Mouse (Mus musculus): ENCODE results near the gene Setd3. TPM values are rescaled to one million over a fixed set of nuclear protein-coding genes. Genes with fewer than 3 reads are reported as not detected.

Setd3 gene
- total and polyA plus RNA-seq, 2 experiments from 2014 or later = 102 to 124 TPM

DNA sequence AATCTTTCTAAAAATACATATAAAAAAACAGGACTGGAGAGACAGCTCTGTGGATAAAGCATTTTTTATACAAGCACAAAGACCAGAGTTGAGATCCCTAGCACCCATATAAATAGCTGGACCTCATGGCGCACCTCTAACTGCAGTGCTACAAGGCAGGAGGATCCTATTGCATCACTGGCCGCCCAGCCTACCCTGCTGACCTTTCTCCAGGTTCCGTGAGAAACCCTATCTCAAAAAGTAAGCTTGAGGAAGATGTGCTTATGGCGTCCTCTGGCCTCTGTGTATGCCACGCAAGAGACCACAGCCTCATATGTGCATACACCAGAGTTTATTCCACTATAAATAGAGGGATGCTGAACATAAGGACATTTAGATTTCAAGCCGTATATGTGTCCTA lies 2.6 kb upstream of the Setd3 start:
- Histone ChIP-seq H3K4me1 (ENCODE audit: insufficient read depth) (peaks cover 14% of the 10 kb centered on the region), H3K4me3 (ENCODE audit: low read depth, low read length) (no peak overlapping the region), H3K36me3 (ENCODE audit: insufficient read depth) (peaks cover 19% of the 10 kb centered on the region), H3K9ac (no peak overlapping the region), H3K9me3 (ENCODE audit: low read length) (no peaks in the 10 kb centered on the region), H3K27ac (ENCODE audit: low read depth, low read length) (no peak overlapping the region), H3K4me2 (ENCODE audit: low read depth) (no peak overlapping the region), H3K27me3 (ENCODE audit: insufficient read depth, low read length) (no peaks in the 10 kb centered on the region)
- 90% methylated on average over 6 of the region's 6 CpGs for WGBS
- DNase-seq (no peak), ATAC-seq (no peak)
- no peak for TF ChIP-seq CTCF (IDR thresholded peaks at IDR 0.05; ENCODE audit: low read depth)

DNA sequence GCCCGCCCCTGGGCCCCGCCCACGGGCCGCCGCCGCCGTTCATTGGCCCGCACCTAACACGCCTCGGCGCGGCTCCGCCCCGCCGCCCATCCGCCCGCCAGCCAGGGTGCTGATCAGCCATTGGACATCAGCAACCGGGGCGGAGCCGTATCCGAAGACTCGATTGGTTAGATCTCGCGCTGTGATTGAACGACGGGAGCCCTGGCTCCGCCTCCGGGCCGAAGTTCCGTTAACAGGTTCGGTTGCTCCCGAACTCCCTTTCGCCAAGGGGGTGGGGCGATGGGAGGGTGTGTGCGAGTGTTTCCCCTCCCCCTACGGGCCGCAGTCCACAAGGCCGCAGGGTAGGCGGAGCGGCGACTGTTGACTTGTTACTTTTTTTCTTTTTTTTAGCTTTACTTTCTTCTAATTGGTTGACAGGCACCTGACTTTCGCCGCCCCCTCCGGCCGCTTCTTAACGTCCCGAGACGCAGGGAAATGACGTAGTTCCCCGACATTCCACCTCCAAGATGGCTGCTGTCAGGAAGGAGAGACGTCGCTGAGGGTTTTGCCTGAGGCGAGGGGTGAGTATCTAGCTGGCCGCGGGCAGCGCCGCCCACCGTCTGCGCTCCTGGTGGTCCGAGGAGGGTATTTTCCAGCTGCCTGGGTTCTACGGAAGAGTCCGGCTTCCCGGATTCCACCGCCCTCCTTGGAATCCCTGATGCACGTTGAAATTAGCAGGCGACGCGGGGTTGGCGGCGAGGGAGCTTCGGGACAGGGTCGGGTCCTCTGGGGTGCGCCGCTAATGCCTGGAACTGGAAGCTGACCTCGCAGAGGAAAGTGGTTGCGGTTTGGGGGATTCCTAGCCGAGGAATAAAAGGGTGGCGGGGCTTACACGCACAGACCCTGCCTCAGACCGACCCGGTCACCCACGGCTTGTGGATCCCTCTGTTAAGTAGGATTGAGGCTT lies 480 bp upstream of the Setd3 start, which contains the start of gene Ccnk:
TSS of gene Ccnk (plus strand) at position 259 of the 946 bp plus-strand sequence.
- Histone ChIP-seq H3K36me3 (ENCODE audit: insufficient read depth) (peaks cover 9% of the 10 kb centered on the region; the same call in 1 of the 2 replicates), H3K9me3 (ENCODE audit: low read length) (no peaks in the 10 kb centered on the region), H3K4me1 (ENCODE audit: insufficient read depth) (peaks cover 14% of the 10 kb centered on the region), H3K27me3 (ENCODE audit: insufficient read depth, low read length) (no peaks in the 10 kb centered on the region), H3K9ac (peak within 1 kb of the TSS; percentile 90), H3K4me2 (ENCODE audit: low read depth) (peak within 1 kb of the TSS; percentile 95), H3K4me3 (ENCODE audit: low read depth, low read length) (peak within 1 kb of the TSS; percentile 95), H3K27ac (ENCODE audit: low read depth, low read length) (peak within 1 kb of the TSS; percentile 86)
- DNase-seq (peak; percentile 100), ATAC-seq (peak; percentile 98)
- 1% methylated on average over 76 of the region's 82 CpGs for WGBS
- peak; percentile 49 for TF ChIP-seq CTCF (IDR thresholded peaks at IDR 0.05; ENCODE audit: low read depth)

DNA sequence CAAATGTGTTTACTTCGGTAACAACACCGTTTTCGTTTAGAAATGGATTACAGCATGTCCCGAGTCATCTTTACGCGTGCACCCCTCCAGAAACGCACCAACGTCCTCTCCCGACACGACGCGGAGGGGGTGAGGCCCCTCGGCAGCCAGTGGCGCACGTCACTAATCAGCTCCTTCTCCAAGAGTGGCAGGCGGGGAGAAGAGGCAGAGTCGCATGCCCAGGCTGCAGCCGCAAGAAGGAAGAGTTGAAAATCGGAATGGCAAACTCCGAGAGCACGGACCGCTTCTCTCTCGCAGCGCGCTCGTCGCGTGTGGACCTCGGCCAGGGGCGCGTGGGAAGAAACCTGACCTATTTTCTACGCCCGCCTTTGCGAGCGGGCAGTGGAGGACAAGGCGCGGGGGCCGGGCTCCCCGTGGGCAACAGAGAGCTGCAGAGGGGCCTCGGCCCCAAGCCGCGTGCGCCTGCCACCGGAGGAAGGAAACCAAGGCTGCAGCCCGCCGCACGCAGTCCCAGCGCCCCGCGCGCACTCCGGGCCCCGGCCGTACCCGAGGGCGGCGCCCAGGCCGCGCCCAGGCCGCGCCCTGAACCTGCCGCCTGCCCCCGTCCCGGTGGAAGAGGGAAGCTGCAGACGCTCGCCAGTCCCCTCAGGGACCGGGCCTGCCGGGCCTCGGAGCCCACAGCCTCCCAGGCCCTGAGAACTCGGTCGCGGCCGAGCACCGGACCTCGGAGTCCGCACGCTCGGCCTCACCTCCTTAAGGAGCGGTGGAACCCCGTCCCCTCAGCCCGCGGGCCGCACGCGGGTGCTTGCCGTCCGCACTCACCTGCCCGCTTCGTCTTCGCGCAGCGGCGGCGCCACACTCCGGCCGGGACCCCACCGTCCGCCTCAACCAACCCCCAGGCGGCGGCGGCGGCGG lies 526 bp downstream of the Setd3 start:
- H3K9me3 ChIP-seq (ENCODE audit: low read length) = no peaks in the 10 kb centered on the region
- peaks cover 14% of the 10 kb centered on the region for H3K4me1 ChIP-seq (ENCODE audit: insufficient read depth)
- peak overlapping the region; percentile 72 for H3K27ac ChIP-seq (ENCODE audit: low read depth, low read length)
- H3K36me3 ChIP-seq (ENCODE audit: insufficient read depth) = peaks cover 9% of the 10 kb centered on the region; the same call in 1 of the 2 replicates
- ATAC-seq = peak; percentile 21
- H3K9ac ChIP-seq = peak overlapping the region; percentile 90
- peak; percentile 71 for DNase-seq
- TF ChIP-seq CTCF (IDR thresholded peaks at IDR 0.05; ENCODE audit: low read depth) = no peak
- H3K27me3 ChIP-seq (ENCODE audit: insufficient read depth, low read length) = no peaks in the 10 kb centered on the region
- H3K4me3 ChIP-seq (ENCODE audit: low read depth, low read length) = peak overlapping the region; percentile 95
- H3K4me2 ChIP-seq (ENCODE audit: low read depth) = peak overlapping the region; percentile 77
- WGBS = 5% methylated on average over 97 of the region's 103 CpGs

DNA sequence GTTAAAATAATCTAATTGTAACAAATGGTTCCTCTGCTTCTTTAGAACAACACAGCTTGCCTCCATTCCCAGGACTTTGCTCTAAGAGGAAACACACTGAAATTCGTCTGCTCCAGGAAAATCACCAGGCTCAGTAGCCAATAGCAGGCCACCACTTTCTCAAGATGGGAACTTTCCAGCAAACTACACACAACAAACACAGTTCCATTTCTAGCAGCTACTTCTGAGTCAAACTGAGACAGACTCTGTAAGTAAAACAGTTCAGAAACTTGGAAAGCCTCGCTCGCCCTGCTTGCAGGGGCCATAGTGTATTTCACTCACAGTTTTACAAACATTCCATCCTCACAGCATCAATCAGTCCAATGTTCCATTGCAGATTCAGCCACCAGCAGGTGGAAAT lies 2.7 kb downstream of the Setd3 start:
- no peaks in the 10 kb centered on the region for H3K27me3 ChIP-seq (ENCODE audit: insufficient read depth, low read length)
- H3K36me3 ChIP-seq (ENCODE audit: insufficient read depth) = no peaks in the 10 kb centered on the region
- WGBS = 68% methylated on average over 3 of the region's 3 CpGs
- H3K4me1 ChIP-seq (ENCODE audit: insufficient read depth) = peaks cover 15% of the 10 kb centered on the region
- no peak for TF ChIP-seq CTCF (IDR thresholded peaks at IDR 0.05; ENCODE audit: low read depth)
- no peak overlapping the region for H3K9ac ChIP-seq
- H3K27ac ChIP-seq (ENCODE audit: low read depth, low read length) = no peak overlapping the region
- ATAC-seq (no peak), DNase-seq (no peak)
- H3K4me3 ChIP-seq (ENCODE audit: low read depth, low read length) = no peak overlapping the region
- H3K4me2 ChIP-seq (ENCODE audit: low read depth) = no peak overlapping the region
- no peaks in the 10 kb centered on the region for H3K9me3 ChIP-seq (ENCODE audit: low read length)

DNA sequence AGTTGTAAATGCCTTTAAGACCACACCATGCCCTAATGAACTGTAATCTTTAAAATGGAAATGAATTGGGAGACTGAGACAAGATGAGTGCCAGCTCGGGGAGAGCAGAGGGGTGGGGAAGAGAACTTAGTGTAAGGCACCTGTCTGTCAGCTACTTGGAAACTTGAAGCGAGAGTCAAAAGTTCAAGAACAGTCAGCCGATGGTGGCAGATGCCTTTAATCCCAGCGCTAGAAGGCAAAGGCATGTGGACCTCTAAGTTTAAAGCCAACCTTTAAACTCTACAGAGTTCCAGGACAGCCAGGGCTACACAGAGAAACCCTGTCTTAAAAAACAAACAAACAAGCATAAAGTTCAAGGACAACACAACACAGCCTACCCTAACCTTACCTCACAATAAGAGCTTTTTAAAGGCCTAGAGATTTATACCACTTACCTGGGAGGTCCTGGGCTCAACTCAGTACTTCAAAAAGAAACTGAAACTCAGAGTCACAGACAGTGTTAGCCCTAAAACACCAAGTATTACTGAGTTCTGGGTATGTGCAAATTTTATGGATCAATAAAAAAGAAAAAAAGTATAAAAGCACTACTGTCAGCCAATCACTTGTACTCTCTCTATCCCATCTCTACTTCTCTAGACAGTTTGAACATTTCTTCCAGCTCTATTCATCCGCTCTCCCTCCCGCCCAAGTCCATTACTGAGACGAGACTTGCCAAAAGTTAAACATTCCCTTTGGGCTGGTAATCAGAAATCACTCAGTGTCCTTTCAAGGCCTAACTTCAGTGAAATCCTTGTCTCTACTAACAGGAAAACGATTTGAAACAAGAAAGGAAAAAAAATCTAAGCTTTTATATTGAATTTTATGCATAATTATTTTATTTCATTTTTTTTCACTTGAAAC lies 4.3 kb downstream of the Setd3 start:
- DNase-seq = no peak
- Histone ChIP-seq H3K9ac (no peak overlapping the region), H3K27me3 (ENCODE audit: insufficient read depth, low read length) (no peaks in the 10 kb centered on the region), H3K4me3 (ENCODE audit: low read depth, low read length) (no peak overlapping the region), H3K4me2 (ENCODE audit: low read depth) (no peak overlapping the region), H3K36me3 (ENCODE audit: insufficient read depth) (no peaks in the 10 kb centered on the region), H3K27ac (ENCODE audit: low read depth, low read length) (no peak overlapping the region), H3K9me3 (ENCODE audit: low read length) (no peaks in the 10 kb centered on the region), H3K4me1 (ENCODE audit: insufficient read depth) (peaks cover 12% of the 10 kb centered on the region)
- no peak for TF ChIP-seq CTCF (IDR thresholded peaks at IDR 0.05; ENCODE audit: low read depth)
- no peak for ATAC-seq
- 67% methylated on average over 8 of the region's 8 CpGs for WGBS

DNA sequence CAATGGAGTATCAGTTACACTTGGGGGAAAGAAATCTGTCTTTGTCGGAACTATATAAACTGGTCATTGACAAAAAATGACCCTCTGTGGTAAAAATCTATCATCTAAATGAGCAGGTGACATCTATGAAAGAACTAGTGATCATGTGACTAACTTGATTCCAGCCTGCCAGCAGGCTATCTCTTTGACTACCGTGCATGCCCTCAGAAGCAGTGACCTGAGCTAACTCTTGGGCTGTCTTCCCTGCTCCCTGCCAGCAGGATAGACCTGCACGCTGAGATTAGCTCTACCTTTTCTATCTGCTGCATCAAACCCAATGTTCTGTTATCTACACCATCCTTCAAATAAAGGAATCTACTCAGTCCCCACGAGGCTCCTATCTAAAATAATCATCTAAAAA lies 6.5 kb downstream of the Setd3 start:
- 61% methylated on average over 4 of the region's 4 CpGs for WGBS
- DNase-seq (no peak), ATAC-seq (no peak)

More for the DNA sequence above, 6.5 kb downstream of the Setd3 start:
- Histone ChIP-seq H3K9me3 (ENCODE audit: low read length) (no peaks in the 10 kb centered on the region), H3K9ac (no peak overlapping the region), H3K27me3 (ENCODE audit: insufficient read depth, low read length) (no peaks in the 10 kb centered on the region), H3K4me3 (ENCODE audit: low read depth, low read length) (no peak overlapping the region), H3K27ac (ENCODE audit: low read depth, low read length) (no peak overlapping the region), H3K36me3 (ENCODE audit: insufficient read depth) (no peaks in the 10 kb centered on the region), H3K4me1 (ENCODE audit: insufficient read depth) (peaks cover 11% of the 10 kb centered on the region), H3K4me2 (ENCODE audit: low read depth) (no peak overlapping the region)
- no peak for TF ChIP-seq CTCF (IDR thresholded peaks at IDR 0.05; ENCODE audit: low read depth)

Measured in forebrain, postnatal 0 days (tissue).